Mouse (Mus musculus) heart, adult 2 months (tissue): Measurements from ENCODE around the gene Trafd1. TPM values are rescaled to one million over a fixed set of nuclear protein-coding genes. Genes with fewer than 3 reads are reported as not detected.
"Not testable (repeated sequence)": the region's sequence is repeated elsewhere in the genome, so short reads cannot be mapped to it uniquely, and the experiment has no call there.

Experiments
- DNase-seq, 2 experiments: peaks; one replicate each; pipeline ENCODE4 v3.0.0; 2021
- H3K27ac ChIP-seq: fragments of 200-600 bp; 2 replicates; pipeline ENCODE4 v1.8.1; 2022
- H3K27me3 ChIP-seq: fragments of 200-500 bp; 2 replicates; pipeline ENCODE4 v1.6.1; 2012; ENCODE audit warnings: mild to moderate bottlenecking, low read length, inconsistent platforms, mixed read lengths; ENCODE audit not compliant: control insufficient read depth, insufficient read depth
- H3K36me3 ChIP-seq: fragments of 200-500 bp; 2 replicates; pipeline ENCODE4 v1.6.1; 2012; ENCODE audit warnings: low read length, inconsistent platforms; ENCODE audit not compliant: control insufficient read depth, insufficient read depth
- H3K4me1 ChIP-seq: fragments of 200-500 bp; 2 replicates; pipeline ENCODE4 v1.6.1; 2011; ENCODE audit warnings: low read length; ENCODE audit not compliant: control insufficient read depth, insufficient read depth
- H3K4me3 ChIP-seq: fragments of 200-600 bp; 2 replicates; pipeline ENCODE4 v1.8.1; 2022
- H3K79me2 ChIP-seq: fragments of 200-500 bp; replicated peaks from 2 replicates; pipeline ENCODE4 v1.6.1; 2012; ENCODE audit warnings: mild to moderate bottlenecking, inconsistent platforms, low read length, moderate library complexity, mixed read lengths; ENCODE audit not compliant: control insufficient read depth, insufficient read depth
- H3K9ac ChIP-seq: fragments of 200-500 bp; 2 replicates; pipeline ENCODE4 v1.6.1; 2012; ENCODE audit warnings: low read depth, mild to moderate bottlenecking, control low read depth, inconsistent platforms, low read length, mixed read lengths
- CTCF ChIP-seq: fragments of 200-600 bp; IDR thresholded peaks from 2 replicates; pipeline ENCODE4 v1.8.1; 2022; ENCODE audit warnings: antibody characterized with exemption, mild to moderate bottlenecking, moderate library complexity
- EP300 ChIP-seq: fragments of 200-500 bp; IDR thresholded peaks from 2 replicates; pipeline ENCODE4 v1.6.1; 2011; ENCODE audit warnings: low read depth, low read length, control low read depth; ENCODE audit not compliant: insufficient read depth
- POLR2A ChIP-seq: fragments of 200-500 bp; IDR thresholded peaks from 2 replicates; pipeline ENCODE4 v1.6.1; 2011; ENCODE audit warnings: mild to moderate bottlenecking, low read depth, low read length, control low read depth; ENCODE audit not compliant: insufficient read depth
- WGBS: fragments of 180-500 bp; shearing (Covaris S2); methylation state at CpG from one replicate; pipeline ENCODE4 v1.1.7; 2018; 5-methylcytosine and 5-hydroxymethylcytosine counted together
- intact Hi-C: fragments of 180-260 bp; cut with DNase I; formaldehyde crosslinking; loops from one replicate; pipeline ENCODE4 v1.15.1; 2025
- polyA plus RNA-seq: library from polyadenylated mRNA; depleted of rRNA; stranded (reverse); fragments of >200 nt; gene quantifications from 2 replicates; pipeline ENCODE4 v1.2.3, GENCODE M21; 2012
- total RNA-seq, 2 experiments: library from RNA; stranded (reverse); gene quantifications; 2 replicates each; pipeline ENCODE4 v1.2.3; 2021

Gene Trafd1
- total and polyA plus RNA-seq, 3 experiments = 47.1 to 78.0 (median 57.9) TPM

GRCm38 (mm10) chr5:121380692-121381091 is 4.7 kb downstream of the Trafd1 start:
- Histone ChIP-seq H3K27ac (no peak overlapping the region), H3K36me3 (no peaks in the 10 kb centered on the region), H3K9ac (no peak overlapping the region), H3K79me2 (peaks cover 4% of the 10 kb centered on the region), H3K27me3 (no peaks in the 10 kb centered on the region), H3K4me1 (peaks cover 5% of the 10 kb centered on the region), H3K4me3 (no peak overlapping the region)
- intact Hi-C loops = no loop called here
- TF ChIP-seq EP300 (no peak), CTCF (peak; percentile 59), POLR2A (no peak)
- DNase-seq = no peak
- WGBS = 93% methylated on average over 2 of the region's 2 CpGs

- 82% methylated on average over 13 of the region's 13 CpGs for WGBS
- no peak overlapping the region for H3K9ac ChIP-seq
- TF ChIP-seq POLR2A (no peak), EP300 (no peak), CTCF (no peak)
- no peaks in the 10 kb centered on the region for H3K27me3 ChIP-seq
- peaks cover 4% of the 10 kb centered on the region for H3K79me2 ChIP-seq
- intact Hi-C loops = no loop called here
- peaks cover 5% of the 10 kb centered on the region for H3K4me1 ChIP-seq
- H3K36me3 ChIP-seq = no peaks in the 10 kb centered on the region
- H3K4me3 ChIP-seq = no peak overlapping the region
- no peak overlapping the region for H3K27ac ChIP-seq
- no peak for DNase-seq
These were observed 6.7 kb downstream of the Trafd1 start for GRCm38 (mm10) chr5:121378678-121379256.

GRCm38 (mm10) chr5:121376972-121377371 is 8.5 kb downstream of the Trafd1 start:
- H3K27me3 ChIP-seq, DNase-seq, H3K79me2 ChIP-seq, intact Hi-C loops, H3K4me1 ChIP-seq, H3K9ac ChIP-seq, H3K27ac ChIP-seq, H3K36me3 ChIP-seq, H3K4me3 ChIP-seq: not testable (repeated sequence)
- TF ChIP-seq CTCF = peak; percentile 69
- WGBS = 76% methylated on average over 5 of the region's 5 CpGs

- no peak for TF ChIP-seq EP300
- TF ChIP-seq CTCF = no peak
- no peak for TF ChIP-seq POLR2A
- H3K9ac ChIP-seq = no peak overlapping the region
- H3K4me1 ChIP-seq = no peaks in the 10 kb centered on the region
- intact Hi-C loops = no loop called here
- H3K36me3 ChIP-seq = no peaks in the 10 kb centered on the region
- WGBS = 91% methylated on average over 3 of the region's 3 CpGs
- H3K4me3 ChIP-seq = no peak overlapping the region
- no peak for DNase-seq
- H3K79me2 ChIP-seq = no peaks in the 10 kb centered on the region
- no peaks in the 10 kb centered on the region for H3K27me3 ChIP-seq
- H3K27ac ChIP-seq = no peak overlapping the region
These were observed 10.6 kb downstream of the Trafd1 start for GRCm38 (mm10) chr5:121374790-121375189.

GRCm38 (mm10) chr5:121371712-121372111 is 13.7 kb downstream of the Trafd1 start:
- TF ChIP-seq CTCF (no peak), EP300 (no peak), POLR2A (no peak)
- no peaks in the 10 kb centered on the region for H3K79me2 ChIP-seq
- DNase-seq = no peak
- no peaks in the 10 kb centered on the region for H3K36me3 ChIP-seq
- no peak overlapping the region for H3K9ac ChIP-seq
- H3K27me3 ChIP-seq = no peaks in the 10 kb centered on the region
- WGBS = 93% methylated on average over 6 of the region's 6 CpGs
- no peaks in the 10 kb centered on the region for H3K4me1 ChIP-seq
- intact Hi-C loops = no loop called here
- H3K4me3 ChIP-seq = no peak overlapping the region
- H3K27ac ChIP-seq = no peak overlapping the region

GRCm38 (mm10) chr5:121367255-121367654 is 18.2 kb downstream of the Trafd1 start:
- WGBS = 82% methylated on average over 4 of the region's 4 CpGs
- Histone ChIP-seq H3K79me2 (no peaks in the 10 kb centered on the region), H3K27ac (no peak overlapping the region), H3K4me1 (no peaks in the 10 kb centered on the region), H3K36me3 (no peaks in the 10 kb centered on the region), H3K4me3 (no peak overlapping the region), H3K27me3 (no peaks in the 10 kb centered on the region), H3K9ac (no peak overlapping the region)
- intact Hi-C loops = no loop called here
- no peak for TF ChIP-seq EP300
- no peak for TF ChIP-seq CTCF
- no peak for TF ChIP-seq POLR2A
- no peak for DNase-seq
